11 mouse cellular contexts compared by ENCODE assay signal in genomic region chr4:119390369-119390768, GRCm38 (mm10). TPM values are rescaled to one million over a fixed set of nuclear protein-coding genes. Genes with fewer than 3 reads are reported as not detected.
DNase-seq lines count a peak whose midpoint lies in the region; ATAC-seq and TF ChIP-seq lines count a peak whose summit lies in the region.
"Had no signal": no experiment of that assay in that cellular context is flagged by ENCODE, and none has a peak within 500 bp of the region (broad histone marks: within the 10 kb centered on the region; RNA-seq: fewer than 3 reads in every experiment).

No protein-coding gene starts in this region.

- peak; percentile 33; the same call in 1 of the 2 replicates for TF ChIP-seq CTCF in thymus, adult 2 months (IDR thresholded peaks at IDR 0.05; ENCODE audit: borderline replicate concordance, control insufficient read depth, extremely low read depth, insufficient read depth, low read length, poor library complexity)

- no peak overlapping the region for H3K27ac ChIP-seq in thymus, adult 2 months (ENCODE audit: control insufficient read depth, insufficient read depth, low read length)
- no peak overlapping the region for H3K27ac ChIP-seq in heart, embryonic 10.5 days
- H3K27ac ChIP-seq: embryonic facial prominence, embryonic 12.5 days; limb, embryonic 15.5 days; stomach, embryonic 15.5 days had no signal

- peak; percentile 24 for DNase-seq in heart, postnatal 4 days
- DNase-seq in heart, adult 8-10 months (ENCODE audit: low spot score), result no peak
- DNase-seq in thymus, adult 2 months, result peak; percentile 41
- no peak for DNase-seq in thymus, adult 18-20 months
- peak; percentile 44 to 67 for DNase-seq in spleen, postnatal 10 days (ENCODE audit: low spot score in 2 of 2)
- DNase-seq in heart, postnatal 25 days (ENCODE audit: low spot score), result no peak
- no peak for DNase-seq in heart, embryonic 10.5 days (ENCODE audit: low spot score)

- no peaks in the 10 kb centered on the region for H3K36me3 ChIP-seq in thymus, adult 2 months (ENCODE audit: control insufficient read depth, insufficient read depth, low read length)
- H3K36me3 ChIP-seq in heart, embryonic 10.5 days, result no peaks in the 10 kb centered on the region
- H3K36me3 ChIP-seq: embryonic facial prominence, embryonic 12.5 days; limb, embryonic 15.5 days; stomach, embryonic 15.5 days had no signal

- no peak overlapping the region for H3K4me3 ChIP-seq in thymus, adult 2 months (ENCODE audit: control insufficient read depth, insufficient read depth, low read length)
- H3K4me3 ChIP-seq in heart, embryonic 10.5 days, result no peak overlapping the region
- H3K4me3 ChIP-seq: embryonic facial prominence, embryonic 12.5 days; limb, embryonic 15.5 days; stomach, embryonic 15.5 days had no signal

- ATAC-seq in erythroid progenitor cell, adult 5-6 weeks (replicated peaks; ENCODE audit: low FRiP score, poor library complexity, severe bottlenecking), result peak; percentile 83

- no peaks in the 10 kb centered on the region for H3K9me3 ChIP-seq in heart, embryonic 10.5 days
- H3K9me3 ChIP-seq: embryonic facial prominence, embryonic 12.5 days; limb, embryonic 15.5 days; stomach, embryonic 15.5 days had no signal

- intact Hi-C loops in heart, postnatal 25 days (cut with DNase I), result no loop called here

- no peaks in the 10 kb centered on the region for H3K27me3 ChIP-seq in thymus, adult 2 months (ENCODE audit: control insufficient read depth, insufficient read depth, low read length)
- H3K27me3 ChIP-seq in heart, embryonic 10.5 days (ENCODE audit: insufficient read depth, poor library complexity, severe bottlenecking), result peaks cover 5% of the 10 kb centered on the region; the same call in 1 of the 2 replicates
- H3K27me3 ChIP-seq: embryonic facial prominence, embryonic 12.5 days; limb, embryonic 15.5 days; stomach, embryonic 15.5 days had no signal

- 94% methylated on average over 1 of the region's 1 CpGs for WGBS in thymus, adult 2 months
- WGBS in heart, embryonic 10.5 days, result 84% methylated on average over 1 of the region's 1 CpGs

- H3K4me1 ChIP-seq in thymus, adult 2 months (replicated peaks; ENCODE audit: control insufficient read depth, insufficient read depth, low read length), result no peaks in the 10 kb centered on the region
- H3K4me1 ChIP-seq in heart, embryonic 10.5 days, result no peaks in the 10 kb centered on the region
- H3K4me1 ChIP-seq: embryonic facial prominence, embryonic 12.5 days; limb, embryonic 15.5 days; stomach, embryonic 15.5 days had no signal

- no peak for TF ChIP-seq POLR2A in thymus, adult 2 months (IDR thresholded peaks at IDR 0.05; ENCODE audit: control insufficient read depth, extremely low read depth, insufficient read depth, low read length, poor library complexity)

RNA-seq across cellular contexts. Expression of gene Ccdc30, which starts 25.0 kb away (rescaled TPM):
- 1 to 10 TPM in 1 of 2 experiments, under 1 TPM in 1; 0.99 to 1.4 TPM for total RNA-seq in heart, postnatal 4 days (2021)
- 1 to 10 TPM in 1 of 4 experiments, under 1 TPM in 2, not detected in 1; 0.19 to 1.3 (median 0.44) TPM for total RNA-seq in heart, adult 8-10 months (2022)
- polyA plus RNA-seq in thymus, adult 2 months (2012; rRNA removed), result 3.4 and 3.7 TPM in 2 replicates
- not detected in 2 replicates for total RNA-seq in erythroid progenitor cell, adult 5-6 weeks (2015; ENCODE audit: low replicate concordance)
- total RNA-seq in erythroid progenitor cell, adult 5-6 weeks (2017; ENCODE audit: low replicate concordance), result not detected in 2 replicates
- total RNA-seq in heart, postnatal 25 days (2021), result under 1 TPM in 1 of 2 experiments, not detected in 1; 0.34 TPM
- 3.1 and 3.6 TPM in 2 replicates for polyA plus RNA-seq in heart, embryonic 10.5 days (2016; fragmentation: Nextera tagmentation; extraction: Ambion mirVana)

RNA-seq across cellular contexts. Expression of gene Ppcs, which starts 31.9 kb away (rescaled TPM):
- 10 to 100 TPM; 12.2 to 12.4 TPM for total RNA-seq in heart, postnatal 4 days (2021)
- 10 to 100 TPM in 3 of 4 experiments, 1 to 10 TPM in 1; 6.2 to 13.3 (median 11.9) TPM for total RNA-seq in heart, adult 8-10 months (2022)
- 20.1 and 21.8 TPM in 2 replicates for polyA plus RNA-seq in thymus, adult 2 months (2012; rRNA removed)
- total RNA-seq in erythroid progenitor cell, adult 5-6 weeks (2015; ENCODE audit: low replicate concordance), result 10.9 and 23.4 TPM in 2 replicates
- 5.3 and 17.2 TPM in 2 replicates for total RNA-seq in erythroid progenitor cell, adult 5-6 weeks (2017; ENCODE audit: low replicate concordance)
- 1 to 10 TPM; 8.9 TPM for total RNA-seq in heart, postnatal 25 days (2021)
- 30.4 and 33.5 TPM in 2 replicates for polyA plus RNA-seq in heart, embryonic 10.5 days (2016; fragmentation: Nextera tagmentation; extraction: Ambion mirVana)

RNA-seq across cellular contexts. Expression of gene Zmynd12, which starts 32.2 kb away (rescaled TPM):
- not detected for total RNA-seq in heart, postnatal 4 days (2021)
- total RNA-seq in heart, adult 8-10 months (2022), result not detected
- polyA plus RNA-seq in thymus, adult 2 months (2012; rRNA removed), result 0.35 and 0.55 TPM in 2 replicates
- total RNA-seq in erythroid progenitor cell, adult 5-6 weeks (2015; ENCODE audit: low replicate concordance), result 3.4 TPM in 1 of 2 replicates, not detected in the other
- total RNA-seq in erythroid progenitor cell, adult 5-6 weeks (2017; ENCODE audit: low replicate concordance), result not detected in 2 replicates
- not detected for total RNA-seq in heart, postnatal 25 days (2021)
- 0.15 and 0.34 TPM in 2 replicates for polyA plus RNA-seq in heart, embryonic 10.5 days (2016; fragmentation: Nextera tagmentation; extraction: Ambion mirVana)

Comparison
In these comparisons a context has a peak if more than half of its experiments do, and no peak if none do; other contexts are left out.
1. DNase-seq: peak in heart, postnatal 4 days (single experiment), thymus, adult 2 months (single experiment) and spleen, postnatal 10 days (2 of 2); none in heart, adult 8-10 months (single experiment), thymus, adult 18-20 months (0 of 2), heart, postnatal 25 days (single experiment) and heart, embryonic 10.5 days (single experiment).